29 mouse cellular contexts compared by ENCODE assay signal in genomic region chr17:8277266-8277665, GRCm38 (mm10). TPM values are rescaled to one million over a fixed set of nuclear protein-coding genes. Genes with fewer than 3 reads are reported as not detected.
DNase-seq lines count a peak whose midpoint lies in the region; ATAC-seq and TF ChIP-seq lines count a peak whose summit lies in the region.
"Had no signal": no experiment of that assay in that cellular context is flagged by ENCODE, and none has a peak within 500 bp of the region (broad histone marks: within the 10 kb centered on the region; RNA-seq: fewer than 3 reads in every experiment).

No protein-coding gene starts in this region.

- H3K4me3 ChIP-seq in liver, postnatal 0 days (ENCODE audit: low read depth, low read length) = no peak overlapping the region
- no peak overlapping the region for H3K4me3 ChIP-seq in liver, embryonic 12.5 days
- no peak overlapping the region for H3K4me3 ChIP-seq in gastrocnemius, adult 2 months
- H3K4me3 ChIP-seq: embryonic facial prominence, embryonic 10.5 days; embryonic facial prominence, embryonic 13.5 days; erythroblast, embryonic 14.5 days; forebrain, embryonic 12.5 days; forebrain, embryonic 15.5 days; hindbrain, embryonic 12.5 days; hindbrain, embryonic 15.5 days had no signal

- no peak for TF ChIP-seq EP300 in liver, postnatal 0 days (IDR thresholded peaks at IDR 0.05; ENCODE audit: low read depth)

- H3K36me3 ChIP-seq in liver, postnatal 0 days (replicated peaks; ENCODE audit: insufficient read depth, low read length) = no peaks in the 10 kb centered on the region
- H3K36me3 ChIP-seq in liver, embryonic 12.5 days = no peaks in the 10 kb centered on the region
- H3K36me3 ChIP-seq: embryonic facial prominence, embryonic 10.5 days; embryonic facial prominence, embryonic 13.5 days; forebrain, embryonic 12.5 days; forebrain, embryonic 15.5 days; hindbrain, embryonic 12.5 days; hindbrain, embryonic 15.5 days had no signal

- 55% methylated on average over 3 of the region's 3 CpGs for WGBS in liver, postnatal 0 days (ENCODE audit: insufficient replicate concordance)
- WGBS in liver, embryonic 12.5 days (ENCODE audit: insufficient replicate concordance) = 83% methylated on average over 3 of the region's 3 CpGs

- no peaks in the 10 kb centered on the region for H3K9me3 ChIP-seq in liver, postnatal 0 days (ENCODE audit: low read length)
- no peaks in the 10 kb centered on the region for H3K9me3 ChIP-seq in liver, embryonic 12.5 days (replicated peaks)
- H3K9me3 ChIP-seq: embryonic facial prominence, embryonic 10.5 days; embryonic facial prominence, embryonic 13.5 days; forebrain, embryonic 12.5 days; forebrain, embryonic 15.5 days; hindbrain, embryonic 12.5 days; hindbrain, embryonic 15.5 days had no signal

- TF ChIP-seq CTCF in liver, postnatal 0 days (IDR thresholded peaks at IDR 0.05; ENCODE audit: low read depth) = no peak
- no peak for TF ChIP-seq CTCF in gastrocnemius, adult 2 months (IDR thresholded peaks at IDR 0.05)

- intact Hi-C loops in gastrocnemius, adult 2 months (cut with DNase I) = no loop called here

- no peaks in the 10 kb centered on the region for H3K27me3 ChIP-seq in liver, postnatal 0 days (ENCODE audit: insufficient read depth, low read length)
- 0 out of 2 replicates have a peak, but pooled peaks cover 10% of the 10 kb centered on the region for H3K27me3 ChIP-seq in liver, embryonic 12.5 days (replicated peaks)
- H3K27me3 ChIP-seq: forebrain, embryonic 15.5 days; hindbrain, embryonic 15.5 days had no signal

- no peak overlapping the region for H3K4me2 ChIP-seq in liver, postnatal 0 days (ENCODE audit: low read depth, low read length)
- H3K4me2 ChIP-seq in liver, embryonic 12.5 days = no peak overlapping the region
- H3K4me2 ChIP-seq: embryonic facial prominence, embryonic 13.5 days; forebrain, embryonic 12.5 days; forebrain, embryonic 15.5 days; heart, embryonic 11.5 days; hindbrain, embryonic 12.5 days; hindbrain, embryonic 15.5 days had no signal

- DNase-seq in liver, postnatal 0 days = no peak
- DNase-seq in NIH3T3 (ENCODE audit: low read depth) = peak; percentile 20
- peak; percentile 53 for DNase-seq in retina, postnatal 1 day
- DNase-seq in right cerebral cortex, postnatal 4 days = no peak
- DNase-seq in gastrocnemius, adult 2 months = no peak
- DNase-seq: adrenal gland, adult 8-10 months; adrenal gland, postnatal 25 days; cerebellum, adult 11-12 months; cerebellum, adult 8-10 months; cerebellum, postnatal 10 days; cerebellum, postnatal 36 days; embryo, embryonic 11 days; gastrocnemius, postnatal 10 days; gastrocnemius, postnatal 36 days had no signal

- H3K9ac ChIP-seq in liver, postnatal 0 days (replicated peaks) = no peak overlapping the region
- H3K9ac ChIP-seq in liver, embryonic 12.5 days = no peak overlapping the region
- H3K9ac ChIP-seq: embryonic facial prominence, embryonic 13.5 days; forebrain, embryonic 12.5 days; forebrain, embryonic 15.5 days; hindbrain, embryonic 12.5 days; hindbrain, embryonic 15.5 days had no signal

- no peak for ATAC-seq in liver, postnatal 0 days
- ATAC-seq in liver, embryonic 12.5 days = no peak
- ATAC-seq: forebrain, embryonic 15.5 days had no signal

- peak overlapping the region; percentile 96 for H3K27ac ChIP-seq in liver, postnatal 0 days (ENCODE audit: low read depth)
- H3K27ac ChIP-seq in liver, embryonic 12.5 days = no peak overlapping the region
- H3K27ac ChIP-seq in gastrocnemius, adult 2 months = no peak overlapping the region
- H3K27ac ChIP-seq: embryonic facial prominence, embryonic 10.5 days; embryonic facial prominence, embryonic 13.5 days; forebrain, embryonic 12.5 days; forebrain, embryonic 15.5 days; hindbrain, embryonic 12.5 days; hindbrain, embryonic 15.5 days had no signal

- peaks cover 21% of the 10 kb centered on the region for H3K4me1 ChIP-seq in liver, postnatal 0 days (ENCODE audit: insufficient read depth)
- peaks cover 8% of the 10 kb centered on the region; the same call in 1 of the 2 replicates for H3K4me1 ChIP-seq in liver, embryonic 12.5 days
- H3K4me1 ChIP-seq: embryonic facial prominence, embryonic 13.5 days; forebrain, embryonic 12.5 days; forebrain, embryonic 15.5 days; hindbrain, embryonic 12.5 days had no signal

RNA-seq across cellular contexts. Expression of gene Mpc1, which starts 5.4 kb away (rescaled TPM):
- 1,393 and 1,436 TPM in 2 replicates for polyA plus RNA-seq in liver, postnatal 0 days (2015; fragmentation: Nextera tagmentation; extraction: Ambion mirVana)
- 102 and 104 TPM in 2 replicates for polyA plus RNA-seq in liver, embryonic 12.5 days (2016; fragmentation: Nextera tagmentation; extraction: Ambion mirVana)
- total RNA-seq in gastrocnemius, adult 2 months (2021) = 100 to 1,000 TPM; 440 to 533 TPM

RNA-seq across cellular contexts. Expression of gene Sft2d1, which starts 33.6 kb away (rescaled TPM):
- polyA plus RNA-seq in liver, postnatal 0 days (2015; fragmentation: Nextera tagmentation; extraction: Ambion mirVana) = 67.6 and 67.7 TPM in 2 replicates
- polyA plus RNA-seq in liver, embryonic 12.5 days (2016; fragmentation: Nextera tagmentation; extraction: Ambion mirVana) = 64.0 and 64.8 TPM in 2 replicates
- total RNA-seq in gastrocnemius, adult 2 months (2021) = 1 to 10 TPM; 4.9 to 9.6 TPM

RNA-seq across cellular contexts. Expression of gene Ccr6, which starts 41.4 kb away (rescaled TPM):
- polyA plus RNA-seq in liver, postnatal 0 days (2015; fragmentation: Nextera tagmentation; extraction: Ambion mirVana) = 0.45 and 1.1 TPM in 2 replicates
- 0.22 TPM in 1 of 2 replicates, not detected in the other for polyA plus RNA-seq in liver, embryonic 12.5 days (2016; fragmentation: Nextera tagmentation; extraction: Ambion mirVana)
- total RNA-seq in gastrocnemius, adult 2 months (2021) = not detected
- total RNA-seq: adrenal gland, postnatal 25 days; gastrocnemius, postnatal 10 days; gastrocnemius, postnatal 36 days; granulocyte monocyte progenitor cell, adult 5-6 weeks; heart, postnatal 25 days; hematopoietic stem cell, adult 5-6 weeks had no signal
- polyA plus RNA-seq: brain, embryonic 14.5 days; embryonic facial prominence, embryonic 10.5 days; embryonic facial prominence, embryonic 13.5 days; erythroblast, embryonic 14.5 days; forebrain, embryonic 12.5 days; forebrain, embryonic 15.5 days; heart, embryonic 11.5 days; heart, embryonic 14.5 days; heart, postnatal 0 days; hindbrain, embryonic 12.5 days; hindbrain, embryonic 15.5 days had no signal

RNA-seq across cellular contexts. Expression of gene Prr18, which starts 60.0 kb away (rescaled TPM):
- 0.05 TPM in 1 of 2 replicates, not detected in the other for polyA plus RNA-seq in liver, postnatal 0 days (2015; fragmentation: Nextera tagmentation; extraction: Ambion mirVana)
- 0.04 and 0.12 TPM in 2 replicates for polyA plus RNA-seq in liver, embryonic 12.5 days (2016; fragmentation: Nextera tagmentation; extraction: Ambion mirVana)
- total RNA-seq in gastrocnemius, adult 2 months (2021) = under 1 TPM; 0.08 TPM
- total RNA-seq: granulocyte monocyte progenitor cell, adult 5-6 weeks; hematopoietic stem cell, adult 5-6 weeks had no signal
- polyA plus RNA-seq: heart, embryonic 14.5 days; heart, postnatal 0 days had no signal

Comparison
In these comparisons a context has a peak if more than half of its experiments do, and no peak if none do; other contexts are left out.
1. RNA of gene Mpc1, which starts 5.4 kb away (polyA plus RNA-seq): 1,393 to 1,436 TPM in liver, postnatal 0 days; 102 to 104 TPM in liver, embryonic 12.5 days; every median in the first group is over 10 times any median in the second.
2. DNase-seq: peak in NIH3T3 (single experiment) and retina, postnatal 1 day (single experiment); none in liver, postnatal 0 days (single experiment), right cerebral cortex, postnatal 4 days (single experiment) and gastrocnemius, adult 2 months (single experiment).